Mouse (Mus musculus) 3134 (cell line): ENCODE measurements around the gene Spice1.

Source experiments
- DNase-seq: peaks from one replicate; pipeline ENCODE4 v3.0.0-alpha.2; 2011; ENCODE audit warnings: low spot score; ENCODE audit not compliant: insufficient read length; ENCODE audit errors: extremely low read depth

The Spice1 gene

GRCm38 (mm10) chr16:44361921-44362890 lies 15.3 kb downstream of the Spice1 start:
- DNase-seq, result no peak

GRCm38 (mm10) chr16:44365522-44365921 lies 18.6 kb downstream of the Spice1 start:
- no peak for DNase-seq

- DNase-seq, result no peak
These were observed 28.5 kb downstream of the Spice1 start for GRCm38 (mm10) chr16:44375459-44375858.

GRCm38 (mm10) chr16:44380006-44380405 lies 33.1 kb downstream of the Spice1 start:
- DNase-seq, result no peak

- no peak for DNase-seq
These were observed 34.7 kb downstream of the Spice1 start for GRCm38 (mm10) chr16:44381578-44381977.

GRCm38 (mm10) chr16:44383549-44383948 lies 36.6 kb downstream of the Spice1 start:
- DNase-seq, result no peak

GRCm38 (mm10) chr16:44384251-44384650 lies 37.3 kb downstream of the Spice1 start:
- DNase-seq, result no peak

- peak; percentile 41 for DNase-seq
These were observed 45.1 kb downstream of the Spice1 start for GRCm38 (mm10) chr16:44391877-44392548.

- no peak for DNase-seq
These were observed 47.8 kb downstream of the Spice1 start, which contains the start of gene Cfap44 for GRCm38 (mm10) chr16:44394577-44395243. TSS of gene Cfap44 (plus strand) at chr16:44394796.

GRCm38 (mm10) chr16:44404933-44405332 lies 58.0 kb downstream of the Spice1 start:
- no peak for DNase-seq

- no peak for DNase-seq
These were observed 60.3 kb downstream of the Spice1 start for GRCm38 (mm10) chr16:44407211-44407610.

- no peak for DNase-seq
These were observed 61.4 kb downstream of the Spice1 start for GRCm38 (mm10) chr16:44408290-44408689.

- no peak for DNase-seq
These were observed 63.3 kb downstream of the Spice1 start for GRCm38 (mm10) chr16:44410176-44410575.

- no peak for DNase-seq
These were observed 70.7 kb downstream of the Spice1 start for GRCm38 (mm10) chr16:44417596-44417995.

GRCm38 (mm10) chr16:44421735-44422134 lies 74.8 kb downstream of the Spice1 start:
- no peak for DNase-seq

- DNase-seq, result no peak
These were observed 76.6 kb downstream of the Spice1 start for GRCm38 (mm10) chr16:44423499-44423898.

GRCm38 (mm10) chr16:44428456-44428855 lies 81.5 kb downstream of the Spice1 start:
- DNase-seq, result no peak

GRCm38 (mm10) chr16:44430021-44430420 lies 83.1 kb downstream of the Spice1 start:
- DNase-seq, result no peak

- no peak for DNase-seq
These were observed 88.0 kb downstream of the Spice1 start for GRCm38 (mm10) chr16:44434931-44435330.

- no peak for DNase-seq
These were observed 88.6 kb downstream of the Spice1 start for GRCm38 (mm10) chr16:44435481-44435880.
